ENCODE assay signal across 9 mouse cellular contexts in the genomic region with DNA sequence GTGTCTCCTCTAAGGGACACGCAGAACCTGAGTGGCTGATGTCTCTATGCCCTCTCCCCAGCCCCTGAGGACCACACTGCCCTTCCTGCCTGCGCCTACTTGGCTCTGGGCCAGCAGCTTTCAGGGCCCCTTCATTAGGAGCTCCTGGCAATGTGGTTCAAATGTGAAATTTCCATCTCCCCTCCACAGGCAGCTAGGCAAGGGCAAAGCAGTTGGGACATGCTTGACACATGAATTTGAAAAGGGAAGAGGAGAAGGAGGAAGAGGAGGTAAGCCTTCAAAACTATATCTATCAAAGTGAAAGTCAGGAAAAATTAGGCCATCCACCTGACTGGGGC.
DNase-seq lines count a peak whose midpoint lies in the region; ATAC-seq and TF ChIP-seq lines count a peak whose summit lies in the region.
"Had no signal": no experiment of that assay in that cellular context is flagged by ENCODE, and none has a peak within 500 bp of the region (broad histone marks: within the 10 kb centered on the region; RNA-seq: fewer than 3 reads in every experiment).

No protein-coding gene starts in this region.

- ATAC-seq in lung, embryonic 15.5 days (ENCODE audit: borderline replicate concordance, extremely low read depth, low FRiP score, low TSS enrichment), result no peak
- peak; percentile 61 for ATAC-seq in granulocyte monocyte progenitor cell, adult 5-6 weeks (replicated peaks; ENCODE audit: poor library complexity, severe bottlenecking)

- no peaks in the 10 kb centered on the region for H3K4me1 ChIP-seq in cerebellum, adult 2 months (ENCODE audit: control insufficient read depth, insufficient read depth, low read length)
- H3K4me1 ChIP-seq in lung, embryonic 15.5 days, result peaks cover 21% of the 10 kb centered on the region
- H3K4me1 ChIP-seq in megakaryocyte, embryonic 14.5 days, result peaks cover 29% of the 10 kb centered on the region
- no peaks in the 10 kb centered on the region; the same call in 1 of the 2 replicates for H3K4me1 ChIP-seq in kidney, adult 2 months (ENCODE audit: control insufficient read depth, insufficient read depth, low read length)

- H3K27ac ChIP-seq in cerebellum, adult 2 months (ENCODE audit: insufficient read depth, low read length), result no peak overlapping the region
- no peak overlapping the region for H3K27ac ChIP-seq in lung, embryonic 15.5 days
- H3K27ac ChIP-seq in kidney, adult 2 months (ENCODE audit: insufficient read depth, low read depth, low read length), result no peak overlapping the region
- H3K27ac ChIP-seq: hindbrain, embryonic 10.5 days had no signal

- TF ChIP-seq CTCF in cerebellum, adult 2 months (IDR thresholded peaks at IDR 0.05; ENCODE audit: borderline replicate concordance, insufficient read depth, low read depth, low read length), result no peak
- TF ChIP-seq CTCF in kidney, adult 2 months (conservative IDR thresholded peaks at IDR 0.05; ENCODE audit: insufficient read depth, insufficient read length, low read depth, low read length), result no peak

- peak; percentile 19 to 37 for DNase-seq in cerebellum, postnatal 14 days
- no peak for DNase-seq in cerebellum, adult 2 months
- DNase-seq in lung, adult 18-20 months, result no peak
- no peak for DNase-seq in kidney, adult 2 months
- no peak for DNase-seq in cerebellum, postnatal 36 days

- H3K9ac ChIP-seq in lung, embryonic 15.5 days, result no peak overlapping the region

- H3K9me3 ChIP-seq in lung, embryonic 15.5 days, result no peaks in the 10 kb centered on the region
- H3K9me3 ChIP-seq in megakaryocyte, embryonic 14.5 days, result no peaks in the 10 kb centered on the region
- H3K9me3 ChIP-seq: hindbrain, embryonic 10.5 days had no signal

- H3K4me3 ChIP-seq in cerebellum, adult 2 months (replicated peaks; ENCODE audit: insufficient read depth, low read depth, low read length), result no peak overlapping the region
- no peak overlapping the region for H3K4me3 ChIP-seq in lung, embryonic 15.5 days
- peak overlapping the region; percentile 86 for H3K4me3 ChIP-seq in megakaryocyte, embryonic 14.5 days (replicated peaks)
- no peak overlapping the region for H3K4me3 ChIP-seq in kidney, adult 2 months (ENCODE audit: insufficient read depth, low read depth, low read length)
- H3K4me3 ChIP-seq: hindbrain, embryonic 10.5 days had no signal

- peak overlapping the region; percentile 31 for H3K4me2 ChIP-seq in lung, embryonic 15.5 days

- TF ChIP-seq POLR2A in cerebellum, adult 2 months (IDR thresholded peaks at IDR 0.05; ENCODE audit: borderline replicate concordance, insufficient read depth, low read length), result no peak
- TF ChIP-seq POLR2A in kidney, adult 2 months (IDR thresholded peaks at IDR 0.05; ENCODE audit: low read depth, low read length), result no peak

- no peaks in the 10 kb centered on the region for H3K36me3 ChIP-seq in lung, embryonic 15.5 days
- H3K36me3 ChIP-seq in megakaryocyte, embryonic 14.5 days (replicated peaks; ENCODE audit: low read length), result no peaks in the 10 kb centered on the region
- H3K36me3 ChIP-seq in kidney, adult 2 months (ENCODE audit: control insufficient read depth, insufficient read depth, low read length), result no peaks in the 10 kb centered on the region
- H3K36me3 ChIP-seq: hindbrain, embryonic 10.5 days had no signal

- no peaks in the 10 kb centered on the region for H3K27me3 ChIP-seq in cerebellum, adult 2 months (ENCODE audit: control insufficient read depth, insufficient read depth, low read length)
- no peaks in the 10 kb centered on the region for H3K27me3 ChIP-seq in lung, embryonic 15.5 days
- no peaks in the 10 kb centered on the region for H3K27me3 ChIP-seq in megakaryocyte, embryonic 14.5 days (replicated peaks)
- no peaks in the 10 kb centered on the region for H3K27me3 ChIP-seq in kidney, adult 2 months (replicated peaks; ENCODE audit: control insufficient read depth, insufficient read depth, low read length)

- 20% methylated on average over 2 of the region's 2 CpGs for WGBS in cerebellum, adult 2 months
- 16% methylated on average over 2 of the region's 2 CpGs for WGBS in lung, embryonic 15.5 days
- 46% methylated on average over 2 of the region's 2 CpGs for WGBS in kidney, adult 2 months

Comparison
In these comparisons a context has a peak if more than half of its experiments do, and no peak if none do; other contexts are left out.
1. DNase-seq: peak in cerebellum, postnatal 14 days (2 of 2); none in cerebellum, adult 2 months (0 of 2), lung, adult 18-20 months (0 of 2), kidney, adult 2 months (single experiment) and cerebellum, postnatal 36 days (0 of 2).